Mouse (Mus musculus) ES-E14 (cell line): ENCODE data around the gene Slc25a16.

Experiments
- HCFC1 ChIP-seq: IDR thresholded peaks from 2 replicates; pipeline ENCODE4 v1.6.1; 2012; ENCODE audit warnings: low read length, inconsistent platforms, borderline replicate concordance; ENCODE audit not compliant: insufficient read depth
- MAFK ChIP-seq: IDR thresholded peaks from 2 replicates; pipeline ENCODE4 v1.6.1; 2014; ENCODE audit warnings: mild to moderate bottlenecking, low read depth, low read length, inconsistent platforms; ENCODE audit not compliant: insufficient read depth

- TF ChIP-seq HCFC1: no peak
- no peak for TF ChIP-seq MAFK
Observed at GRCm38 (mm10) chr10:62984072-62984471, 63.6 kb downstream of the Slc25a16 start.
